Mouse (Mus musculus) cerebellum, adult 11 months (tissue): ENCODE data around the gene Acox2.
A peak's percentile ranks its signal among the peaks of the same experiment; 100 is the strongest.
"Not testable (repeated sequence)": the region's sequence is repeated elsewhere in the genome, so short reads cannot be mapped to it uniquely, and the experiment has no call there.

Source experiments
- DNase-seq: peaks from one replicate; pipeline ENCODE4 v3.0.0; 2022

Acox2 gene

DNA sequence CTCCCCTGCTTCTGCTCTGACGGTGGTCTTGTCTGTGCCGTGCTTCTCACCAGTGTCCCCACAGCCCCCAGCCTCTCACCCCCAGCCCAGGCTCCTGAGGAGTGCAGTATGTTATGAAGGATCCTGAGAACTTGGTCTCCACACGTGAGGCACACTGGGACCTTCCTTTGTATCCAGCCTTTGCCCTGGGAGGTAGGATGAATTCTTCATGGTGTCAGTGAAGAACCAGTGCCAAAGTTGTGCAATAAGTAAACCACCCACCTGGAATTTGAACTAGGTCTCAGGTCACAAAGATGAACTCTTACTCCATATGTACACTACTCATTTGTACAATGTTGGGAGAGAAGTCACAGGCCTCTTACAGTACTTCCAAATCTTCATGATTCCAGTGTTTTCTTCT is at the start of gene Acox2:
Gene Acox2 (minus strand): TSS at position 188 of the 400 bp plus-strand sequence.
- no peak for DNase-seq

DNA sequence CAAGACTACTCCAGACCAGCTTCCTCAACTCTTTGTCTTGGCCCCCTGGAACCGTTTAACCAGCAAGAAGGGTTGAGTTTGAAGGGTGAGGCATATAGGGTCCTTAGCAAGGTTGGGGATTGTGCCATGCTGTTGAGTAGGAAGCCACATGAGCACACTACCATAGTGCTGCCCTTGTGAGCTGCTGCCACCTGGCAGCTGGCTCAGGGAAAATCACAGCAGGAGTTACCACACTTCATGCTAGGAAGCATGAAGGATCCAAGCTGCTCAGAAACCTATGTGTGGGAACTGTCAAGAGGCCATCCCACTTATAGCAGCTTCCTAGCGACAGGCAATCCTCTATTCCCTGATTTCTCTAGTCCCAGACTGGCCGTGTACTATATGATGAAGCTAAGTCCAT is 49.5 kb upstream of the Acox2 start:
- no peak for DNase-seq

DNA sequence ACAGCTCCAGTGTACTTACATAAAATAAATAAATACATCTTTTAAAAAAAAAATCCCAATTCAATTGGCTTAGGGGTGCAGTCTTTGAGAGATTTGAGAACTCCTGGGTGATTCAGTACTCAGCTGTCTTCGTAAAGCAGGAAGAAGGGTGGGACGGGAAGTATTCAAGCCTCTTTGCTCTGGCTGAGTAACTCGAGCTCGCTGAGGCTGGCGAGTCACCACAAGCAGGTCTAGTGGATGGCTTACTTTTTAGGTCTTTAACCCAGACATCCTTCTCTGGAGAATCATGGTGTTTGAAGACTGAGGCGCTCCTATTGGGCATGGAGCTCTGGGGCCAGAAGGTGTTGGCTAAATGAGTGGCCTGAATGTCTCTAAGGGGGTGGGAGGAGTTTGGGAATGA is 47.7 kb upstream of the Acox2 start:
- no peak for DNase-seq

GRCm38 (mm10) chr14:8305014-8305413 is 45.9 kb upstream of the Acox2 start:
- DNase-seq: no peak

DNA sequence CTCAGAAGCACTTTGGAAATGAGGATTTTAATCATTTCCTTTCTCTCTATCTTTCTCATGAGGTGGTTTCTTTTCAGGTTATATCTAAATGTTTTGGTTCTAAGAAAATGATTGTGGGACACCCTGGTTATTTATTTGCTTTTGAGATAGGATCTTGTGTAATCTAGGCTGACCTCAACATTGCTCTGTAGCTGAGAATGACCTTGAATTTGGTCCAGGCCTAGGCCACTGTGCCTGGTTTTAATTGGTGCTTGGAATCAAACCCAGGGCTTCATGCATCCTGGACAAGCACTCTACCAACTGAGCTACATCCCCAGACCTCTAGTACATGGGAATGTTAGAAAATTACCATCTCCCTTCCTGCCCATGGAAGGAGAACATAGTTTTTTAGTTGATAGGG is 44.9 kb upstream of the Acox2 start:
- no peak for DNase-seq

- DNase-seq: no peak
Observed at GRCm38 (mm10) chr14:8302687-8303086, 43.5 kb upstream of the Acox2 start.

GRCm38 (mm10) chr14:8300281-8300680 is 41.1 kb upstream of the Acox2 start:
- DNase-seq: peak; percentile 60

DNA sequence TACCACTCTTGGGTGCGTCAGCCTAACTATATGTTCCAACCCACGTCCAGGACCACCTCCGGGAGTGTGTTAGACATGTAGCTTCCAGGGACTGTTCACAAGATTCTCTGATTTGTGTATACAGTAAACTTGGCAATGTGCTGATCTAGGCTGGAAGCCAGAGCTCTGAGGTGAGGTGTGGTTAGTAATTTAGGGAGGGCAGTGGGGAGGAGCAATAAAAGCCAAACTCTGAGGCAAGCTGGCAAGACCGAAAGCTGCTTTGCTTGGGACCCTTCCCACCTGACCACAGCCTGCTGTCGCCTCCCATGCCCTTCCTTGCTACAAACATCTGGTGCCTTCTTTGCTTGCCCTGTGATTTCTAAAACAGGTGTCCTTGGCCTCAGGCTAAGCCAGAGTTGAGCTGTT is 38.7 kb upstream of the Acox2 start:
- no peak for DNase-seq

DNA sequence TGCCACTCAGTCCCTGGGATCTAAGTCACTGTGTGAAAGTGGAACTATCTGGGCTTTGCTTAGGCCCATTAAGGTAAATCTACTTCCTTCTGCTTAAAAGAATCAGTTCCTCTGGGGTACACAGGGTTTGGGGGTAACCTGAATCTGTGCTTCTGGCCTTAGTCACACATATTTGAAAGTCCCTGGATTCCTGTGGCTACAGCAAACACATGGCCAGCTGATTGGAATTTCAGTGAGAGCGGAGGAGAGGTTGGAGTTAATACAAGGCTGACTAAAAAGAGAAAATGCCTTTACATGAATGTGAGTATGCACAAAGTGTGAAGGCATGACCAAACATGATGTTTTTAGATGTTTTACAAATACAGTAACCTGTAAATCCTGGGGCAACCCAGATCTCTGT is 35.1 kb upstream of the Acox2 start:
- no peak for DNase-seq

DNA sequence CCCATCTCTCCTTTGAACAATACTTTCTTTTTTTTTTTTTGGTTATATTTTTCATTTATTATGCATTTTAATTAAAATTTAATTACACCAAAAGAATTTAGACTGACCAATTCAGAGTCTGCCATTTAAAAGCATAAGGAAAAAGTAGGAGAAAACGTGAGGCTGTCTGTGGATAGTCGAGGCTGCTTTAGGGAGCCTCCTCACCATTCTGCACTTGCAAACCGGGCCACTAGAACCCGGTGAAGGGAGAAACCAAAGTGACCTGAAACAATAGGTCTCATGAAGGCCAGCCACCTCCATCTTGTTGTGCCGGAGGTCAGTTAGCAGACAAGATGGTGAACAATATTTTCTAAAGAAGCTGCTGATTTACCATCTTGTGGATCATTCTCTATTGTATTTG is 27.4 kb upstream of the Acox2 start:
- not testable (repeated sequence) for DNase-seq

DNA sequence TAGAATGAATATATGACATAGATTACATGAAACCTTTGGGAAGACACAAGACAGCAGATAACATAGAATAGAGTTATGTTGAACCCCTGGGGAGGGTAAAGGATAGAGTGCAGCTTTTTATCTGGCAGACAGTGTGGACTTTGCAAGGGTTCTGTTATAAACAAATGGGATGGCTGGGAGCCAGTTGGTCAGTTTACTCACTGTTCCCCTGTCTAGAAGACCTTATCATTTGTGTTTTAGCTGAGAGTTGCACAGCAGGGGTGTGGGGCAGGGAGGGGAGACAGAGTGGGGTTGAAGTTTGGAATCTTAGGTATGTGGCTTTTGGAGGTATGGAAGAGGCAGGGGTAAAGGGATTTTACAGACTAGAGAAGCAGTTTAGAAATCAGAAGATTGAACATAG is 24.6 kb upstream of the Acox2 start:
- DNase-seq: no peak

DNA sequence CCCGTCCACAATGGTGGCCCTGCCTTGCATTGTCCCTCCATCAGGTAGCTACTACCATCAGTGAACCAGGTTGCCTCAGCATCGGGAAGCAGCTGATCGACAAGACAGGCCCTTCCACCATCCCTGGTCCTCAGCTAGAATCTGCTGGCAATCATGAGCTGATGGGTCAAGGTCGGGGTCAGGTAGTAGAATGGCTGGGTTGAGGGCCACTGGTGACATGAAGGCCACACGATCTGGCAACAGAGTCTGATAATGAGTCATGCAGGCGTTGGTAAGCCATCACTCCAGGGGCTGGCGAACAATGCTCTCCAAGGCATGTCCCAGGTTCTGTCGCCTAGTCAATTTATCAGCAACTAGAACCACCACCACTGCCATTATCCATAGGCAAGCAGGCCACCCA is 12.1 kb upstream of the Acox2 start:
- DNase-seq: not testable (repeated sequence)

GRCm38 (mm10) chr14:8264378-8264777 is 5.2 kb upstream of the Acox2 start:
- no peak for DNase-seq

GRCm38 (mm10) chr14:8262242-8262641 is 3.1 kb upstream of the Acox2 start:
- no peak for DNase-seq

DNA sequence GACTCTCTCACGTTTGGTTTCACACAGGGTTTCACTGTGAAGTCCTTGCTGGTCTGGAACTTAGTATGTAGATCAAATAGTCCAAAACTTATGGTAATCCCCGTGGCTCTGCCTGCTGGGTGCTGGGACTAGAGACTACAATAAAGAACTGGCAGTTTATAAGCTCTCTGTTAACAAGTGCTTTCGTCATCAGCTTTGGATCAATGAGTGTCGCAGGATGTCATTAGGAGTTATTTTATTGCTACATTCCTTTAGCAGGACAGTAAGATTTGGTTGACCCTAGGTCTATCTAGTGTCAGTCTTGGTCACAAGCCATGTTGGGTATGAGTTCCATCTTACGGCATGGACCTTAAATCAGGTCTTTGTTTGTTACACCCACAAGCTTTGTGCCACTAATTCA is 1.1 kb upstream of the Acox2 start:
- no peak for DNase-seq

GRCm38 (mm10) chr14:8258752-8259151 is 401 bp downstream of the Acox2 start:
- no peak for DNase-seq

- DNase-seq: no peak
Observed at GRCm38 (mm10) chr14:8258335-8258627, 872 bp downstream of the Acox2 start.

- no peak for DNase-seq
Observed at GRCm38 (mm10) chr14:8257521-8258334, 1.4 kb downstream of the Acox2 start.

GRCm38 (mm10) chr14:8256881-8257280 is 2.3 kb downstream of the Acox2 start:
- DNase-seq: no peak

GRCm38 (mm10) chr14:8256072-8256471 is 3.1 kb downstream of the Acox2 start:
- no peak for DNase-seq

DNA sequence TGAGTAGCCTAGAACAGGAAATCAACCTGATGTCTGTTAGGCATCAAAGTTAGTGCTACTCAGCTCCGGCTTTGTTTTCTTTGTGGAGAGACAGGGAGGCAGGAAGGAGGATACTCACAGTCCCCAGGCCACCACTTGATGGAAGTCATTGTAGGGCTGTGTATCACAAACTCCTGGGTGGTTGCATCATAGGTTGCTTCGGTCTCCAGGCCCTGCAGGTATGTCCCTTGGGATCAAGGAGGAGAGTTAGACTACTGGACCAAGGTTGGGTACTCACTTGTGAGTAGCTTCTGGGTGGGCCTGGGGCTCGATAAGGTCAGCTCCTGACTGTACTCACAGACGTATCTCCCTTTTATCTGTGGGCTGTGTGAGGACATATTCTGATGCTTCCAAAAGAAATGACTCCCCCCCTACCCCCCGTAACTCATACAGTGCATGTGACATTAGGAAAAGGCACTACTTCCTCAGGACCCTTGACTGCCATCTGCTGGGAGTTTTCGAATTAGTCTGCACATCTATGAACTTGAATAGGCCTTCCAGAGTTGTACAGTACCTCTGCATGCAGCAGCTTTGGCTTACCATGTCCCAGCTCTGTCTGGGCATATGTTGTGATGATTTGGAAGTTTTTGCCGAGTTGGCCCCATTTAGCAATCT is 4.0 kb downstream of the Acox2 start:
- peak; percentile 14 for DNase-seq

GRCm38 (mm10) chr14:8251330-8251885 is 7.7 kb downstream of the Acox2 start:
- no peak for DNase-seq

- no peak for DNase-seq
Observed at GRCm38 (mm10) chr14:8250141-8250871, 8.8 kb downstream of the Acox2 start.

DNA sequence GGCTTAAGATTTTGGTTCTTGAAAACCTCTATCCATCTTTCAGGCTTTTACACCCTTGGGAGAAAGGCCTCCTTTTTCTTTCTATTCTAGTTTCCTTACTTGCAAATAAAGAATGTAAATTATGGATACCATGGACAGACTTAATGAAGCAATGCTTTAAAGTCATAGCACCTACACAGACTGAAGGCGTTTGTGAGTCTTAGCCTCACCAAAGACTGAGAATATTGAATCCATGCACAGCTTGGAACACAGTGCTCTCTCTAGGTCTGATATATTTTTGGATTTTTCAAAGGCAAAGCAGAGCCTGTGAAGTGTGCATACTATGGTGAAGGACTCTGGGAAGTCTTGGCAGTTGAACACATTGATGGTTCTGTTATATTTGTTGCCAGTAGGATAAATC is 9.9 kb downstream of the Acox2 start:
- no peak for DNase-seq
